Mouse (Mus musculus) midbrain, embryonic 10.5 days (tissue): ENCODE data around the gene Cpa4. TPM values are rescaled to one million over a fixed set of nuclear protein-coding genes. Genes with fewer than 3 reads are reported as not detected.

ENCODE experiments used
- DNase-seq: peaks from one replicate; pipeline ENCODE4 v3.0.0-alpha.2; 2017; ENCODE audit warnings: low spot score
- H3K27ac ChIP-seq: fragments of 300-500 bp; sonication (generic); replicated peaks from 2 replicates; pipeline ENCODE4 v1.5.1; 2016; ENCODE audit warnings: mild to moderate bottlenecking
- H3K27me3 ChIP-seq: fragments of 300-500 bp; sonication (generic); 2 replicates; pipeline ENCODE4 v1.6.1; 2016; ENCODE audit warnings: low read depth, mild to moderate bottlenecking; ENCODE audit not compliant: poor library complexity, severe bottlenecking
- H3K36me3 ChIP-seq: fragments of 300-500 bp; sonication (generic); 2 replicates; pipeline ENCODE4 v1.6.1; 2016; ENCODE audit warnings: mild to moderate bottlenecking, moderate library complexity
- H3K4me1 ChIP-seq: fragments of 300-500 bp; sonication (generic); 2 replicates; pipeline ENCODE4 v1.6.1; 2016
- H3K4me3 ChIP-seq: fragments of 300-500 bp; sonication (generic); 2 replicates; pipeline ENCODE4 v1.5.1; 2016; ENCODE audit warnings: mild to moderate bottlenecking, moderate library complexity
- H3K9me3 ChIP-seq: fragments of 300-500 bp; sonication (generic); replicated peaks from 2 replicates; pipeline ENCODE4 v1.6.1; 2016; ENCODE audit warnings: mild to moderate bottlenecking
- WGBS: fragments of 180-500 bp; shearing (Covaris S2); methylation state at CpG from one replicate; pipeline ENCODE4 v1.1.7; 2016; 5-methylcytosine and 5-hydroxymethylcytosine counted together
- polyA plus RNA-seq: library from polyadenylated mRNA; unstranded; fragments of >200 nt; fragmentation: Nextera tagmentation; extraction: Ambion mirVana; gene quantifications from 2 replicates; pipeline ENCODE4 v1.2.1, GENCODE M21; 2016

Cpa4 gene
- polyA plus RNA-seq, 1 experiment from 2014 or later = 1.3 TPM

DNA sequence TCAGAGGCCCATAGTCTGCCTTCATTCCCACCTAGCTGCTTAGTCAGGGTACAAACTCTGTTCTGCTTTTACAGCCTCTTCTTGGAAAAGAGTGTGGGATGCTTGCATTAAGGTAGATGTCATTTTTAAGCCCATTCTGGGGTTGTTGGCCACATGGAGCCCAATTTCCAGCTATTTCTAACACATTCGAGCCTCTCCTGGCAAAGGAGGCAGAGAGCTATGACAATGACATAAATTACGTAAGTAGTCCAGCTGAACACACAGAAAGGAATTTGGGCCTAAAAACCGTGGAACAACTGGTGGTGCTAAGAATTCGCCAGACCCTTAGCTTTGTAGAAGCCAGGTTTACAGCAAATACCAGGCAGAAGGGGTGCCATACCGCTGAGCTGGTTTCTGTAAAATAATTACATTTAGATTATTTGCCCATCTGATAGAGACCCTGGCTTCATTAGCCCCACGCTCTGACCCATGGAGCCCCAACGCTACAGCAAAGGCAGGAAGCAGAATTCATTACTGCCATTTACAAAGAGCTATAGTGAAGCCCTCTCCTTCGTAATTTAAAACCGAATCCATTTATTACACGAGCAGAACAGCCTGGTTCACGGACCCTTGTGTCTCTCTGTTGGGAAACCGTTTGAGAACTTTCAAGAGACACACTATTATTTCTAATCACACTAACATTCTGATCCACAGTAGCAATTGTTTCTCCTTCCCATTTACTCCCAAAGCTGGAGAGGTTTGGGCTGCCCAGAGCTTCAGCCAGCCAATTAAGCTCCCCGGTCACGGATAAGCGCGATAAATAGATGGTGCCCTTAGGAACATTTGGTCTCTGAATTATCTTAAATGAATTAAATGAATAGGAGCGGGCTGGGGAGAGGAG lies 12.0 kb downstream of the Cpa4 start:
- Histone ChIP-seq H3K27ac (peak overlapping the region; percentile 82), H3K27me3 (no peaks in the 10 kb centered on the region), H3K4me1 (peaks cover 25% of the 10 kb centered on the region), H3K4me3 (no peak overlapping the region), H3K36me3 (no peaks in the 10 kb centered on the region), H3K9me3 (no peaks in the 10 kb centered on the region)
- no peak for DNase-seq
- 79% methylated on average over 17 of the region's 17 CpGs for WGBS

DNA sequence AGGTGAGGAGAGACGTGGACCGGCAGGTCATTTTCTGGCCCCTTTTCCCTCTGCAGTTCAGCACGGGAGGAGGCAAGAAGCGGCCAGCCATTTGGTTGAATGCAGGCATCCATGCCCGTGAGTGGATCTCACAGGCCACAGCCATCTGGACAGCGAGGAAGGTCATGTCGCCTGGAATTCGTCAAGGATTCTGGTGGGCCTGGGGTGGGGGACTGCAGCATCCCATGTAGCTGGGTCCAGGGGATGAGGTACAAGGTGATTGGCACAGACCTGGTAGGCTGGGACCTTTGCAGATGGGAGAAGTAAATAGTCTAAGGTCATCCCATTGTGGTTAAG lies 12.6 kb downstream of the Cpa4 start:
- WGBS = 83% methylated on average over 8 of the region's 8 CpGs
- no peak for DNase-seq
- Histone ChIP-seq H3K4me3 (no peak overlapping the region), H3K36me3 (no peaks in the 10 kb centered on the region), H3K27me3 (no peaks in the 10 kb centered on the region), H3K27ac (peak overlapping the region; percentile 82), H3K4me1 (peaks cover 25% of the 10 kb centered on the region), H3K9me3 (no peaks in the 10 kb centered on the region)

DNA sequence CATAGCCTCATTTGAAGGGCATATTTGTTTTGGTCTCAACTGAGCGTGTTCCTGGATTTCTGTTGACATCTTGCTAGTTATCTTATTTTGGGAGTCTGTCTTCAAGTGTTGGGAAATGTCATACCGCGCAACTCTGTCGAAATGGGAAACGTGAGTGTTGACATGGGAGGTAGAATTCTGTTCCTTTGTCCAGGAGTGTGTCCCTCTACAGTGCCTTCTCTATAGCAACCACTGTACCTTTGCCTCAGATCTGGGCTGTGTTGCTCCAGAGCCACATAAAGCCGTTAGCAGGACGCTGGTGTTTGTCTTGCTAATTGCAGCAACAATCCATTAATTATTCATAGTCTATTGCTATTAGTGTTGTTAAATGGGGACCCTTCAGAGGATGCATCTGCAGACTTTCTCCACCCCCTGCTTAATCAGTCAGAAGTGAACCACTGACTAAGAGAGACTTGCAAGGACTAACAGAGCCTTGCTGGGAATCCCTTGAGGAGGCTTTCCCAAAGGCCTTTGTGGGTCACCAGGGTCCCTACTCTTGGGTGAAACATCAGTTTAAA lies 18.8 kb downstream of the Cpa4 start:
- Histone ChIP-seq H3K36me3 (no peaks in the 10 kb centered on the region), H3K9me3 (no peaks in the 10 kb centered on the region), H3K4me1 (peaks cover 22% of the 10 kb centered on the region), H3K4me3 (no peak overlapping the region), H3K27me3 (no peaks in the 10 kb centered on the region), H3K27ac (no peak overlapping the region; the same call in 1 of the 2 replicates)
- DNase-seq = no peak
- WGBS = 87% methylated on average over 7 of the region's 7 CpGs

DNA sequence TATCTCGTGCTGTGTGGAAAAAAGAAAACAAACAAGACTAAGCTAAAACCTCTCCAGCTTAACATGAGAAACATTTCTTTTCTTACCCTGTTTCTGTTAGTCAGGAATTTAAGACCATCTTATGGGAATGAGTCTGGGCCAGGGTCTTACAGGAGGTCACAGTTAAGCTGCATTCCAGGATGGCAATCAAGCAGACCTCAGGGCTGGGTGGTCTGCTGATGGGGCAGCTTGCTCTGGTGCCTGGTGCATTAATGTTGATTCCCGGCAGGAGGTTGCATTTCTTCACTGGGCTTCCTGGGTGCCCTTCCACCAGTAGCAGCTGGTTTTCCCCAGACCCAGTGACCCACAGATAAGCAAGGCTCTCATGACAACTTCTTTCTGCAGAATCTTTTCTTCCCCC lies 21.6 kb downstream of the Cpa4 start:
- Histone ChIP-seq H3K4me3 (no peak overlapping the region), H3K27ac (peak overlapping the region; percentile 70), H3K9me3 (no peaks in the 10 kb centered on the region), H3K27me3 (no peaks in the 10 kb centered on the region), H3K4me1 (peaks cover 36% of the 10 kb centered on the region), H3K36me3 (no peaks in the 10 kb centered on the region)
- DNase-seq = no peak
- WGBS = 46% methylated on average over 2 of the region's 2 CpGs

DNA sequence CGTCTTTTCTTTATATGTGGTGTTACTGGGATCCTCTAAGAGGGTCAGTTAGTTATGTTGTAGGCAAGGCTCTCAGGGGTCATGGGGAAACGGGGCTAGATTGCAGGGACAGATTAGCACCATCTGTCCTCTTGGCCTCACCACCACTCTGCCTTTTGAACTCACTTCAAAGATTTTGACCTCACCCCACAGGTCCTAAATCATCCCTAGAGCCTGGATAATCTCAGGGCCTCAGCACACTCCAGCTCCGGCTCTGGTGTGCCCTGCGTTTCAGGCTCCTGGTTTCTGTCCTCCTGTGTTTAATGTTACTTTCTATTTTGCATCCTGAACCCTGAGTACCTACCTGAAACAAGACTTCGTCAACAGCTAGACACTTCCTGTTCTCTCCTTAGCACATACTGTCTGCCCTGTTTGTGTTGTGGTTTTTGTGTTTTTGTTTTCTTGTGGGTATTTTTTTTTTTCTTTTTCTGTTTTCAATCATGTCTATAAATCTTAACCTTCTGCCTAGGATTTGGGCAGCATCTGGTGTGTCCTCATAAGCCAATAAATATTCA lies 23.8 kb downstream of the Cpa4 start:
- H3K4me3 ChIP-seq = no peak overlapping the region
- no peaks in the 10 kb centered on the region for H3K27me3 ChIP-seq
- no peaks in the 10 kb centered on the region for H3K9me3 ChIP-seq
- peaks cover 36% of the 10 kb centered on the region for H3K4me1 ChIP-seq
- WGBS = 70% methylated on average over 5 of the region's 5 CpGs
- no peak for DNase-seq
- H3K36me3 ChIP-seq = no peaks in the 10 kb centered on the region
- H3K27ac ChIP-seq = peak overlapping the region; percentile 63

DNA sequence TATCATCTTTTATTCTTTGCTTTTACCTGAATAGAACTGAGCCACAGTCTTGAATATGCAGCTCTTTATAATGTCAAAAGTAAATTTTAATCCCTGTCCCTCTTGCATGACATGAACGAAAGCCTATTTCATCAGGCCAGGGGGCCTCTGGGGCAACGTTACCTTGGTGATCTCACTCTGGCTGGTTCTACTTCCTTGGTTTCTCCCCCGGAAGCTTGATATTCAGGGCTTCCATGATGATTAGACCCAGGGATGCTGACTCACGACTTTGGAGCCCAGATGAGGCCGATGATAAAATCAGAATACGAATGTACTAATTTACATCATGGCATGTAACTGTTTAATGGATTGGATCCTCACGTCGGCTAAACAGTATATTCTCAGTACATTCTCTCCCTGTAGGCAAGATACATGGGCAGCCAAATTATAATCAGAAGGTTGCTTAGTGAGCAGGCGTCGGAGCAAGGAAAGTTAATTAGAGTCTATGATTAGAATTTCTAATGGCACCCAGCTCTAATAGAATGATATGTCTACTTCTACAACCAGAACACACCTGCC lies 24.3 kb downstream of the Cpa4 start:
- Histone ChIP-seq H3K27me3 (no peaks in the 10 kb centered on the region), H3K36me3 (no peaks in the 10 kb centered on the region), H3K4me3 (no peak overlapping the region), H3K27ac (no peak overlapping the region; the same call in 1 of the 2 replicates), H3K9me3 (no peaks in the 10 kb centered on the region), H3K4me1 (peaks cover 38% of the 10 kb centered on the region)
- WGBS = 86% methylated on average over 10 of the region's 10 CpGs
- DNase-seq = no peak

DNA sequence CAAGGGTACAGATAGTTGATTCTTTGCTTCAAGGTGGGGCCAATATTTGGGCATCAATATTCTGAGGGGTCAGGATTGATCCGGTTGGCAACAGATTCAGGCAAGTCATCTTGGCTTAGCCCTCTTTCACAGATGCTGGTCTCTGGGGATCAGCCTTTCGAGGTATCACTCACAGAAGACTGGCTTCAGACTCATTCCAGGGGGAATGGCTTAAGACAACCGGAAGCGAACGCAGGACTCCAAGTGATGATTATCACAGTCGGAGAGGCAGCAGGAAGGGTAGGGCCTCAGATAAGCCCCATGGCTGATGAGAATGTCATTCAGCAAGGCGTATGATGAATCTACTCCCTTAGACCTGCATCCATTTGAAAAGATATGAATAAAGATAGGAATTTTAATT lies 26.2 kb downstream of the Cpa4 start:
- WGBS = 84% methylated on average over 7 of the region's 7 CpGs
- no peaks in the 10 kb centered on the region for H3K9me3 ChIP-seq
- no peak overlapping the region for H3K4me3 ChIP-seq
- H3K27me3 ChIP-seq = no peaks in the 10 kb centered on the region
- no peak overlapping the region; the same call in 1 of the 2 replicates for H3K27ac ChIP-seq
- peaks cover 38% of the 10 kb centered on the region for H3K4me1 ChIP-seq
- no peaks in the 10 kb centered on the region for H3K36me3 ChIP-seq
- DNase-seq = no peak

DNA sequence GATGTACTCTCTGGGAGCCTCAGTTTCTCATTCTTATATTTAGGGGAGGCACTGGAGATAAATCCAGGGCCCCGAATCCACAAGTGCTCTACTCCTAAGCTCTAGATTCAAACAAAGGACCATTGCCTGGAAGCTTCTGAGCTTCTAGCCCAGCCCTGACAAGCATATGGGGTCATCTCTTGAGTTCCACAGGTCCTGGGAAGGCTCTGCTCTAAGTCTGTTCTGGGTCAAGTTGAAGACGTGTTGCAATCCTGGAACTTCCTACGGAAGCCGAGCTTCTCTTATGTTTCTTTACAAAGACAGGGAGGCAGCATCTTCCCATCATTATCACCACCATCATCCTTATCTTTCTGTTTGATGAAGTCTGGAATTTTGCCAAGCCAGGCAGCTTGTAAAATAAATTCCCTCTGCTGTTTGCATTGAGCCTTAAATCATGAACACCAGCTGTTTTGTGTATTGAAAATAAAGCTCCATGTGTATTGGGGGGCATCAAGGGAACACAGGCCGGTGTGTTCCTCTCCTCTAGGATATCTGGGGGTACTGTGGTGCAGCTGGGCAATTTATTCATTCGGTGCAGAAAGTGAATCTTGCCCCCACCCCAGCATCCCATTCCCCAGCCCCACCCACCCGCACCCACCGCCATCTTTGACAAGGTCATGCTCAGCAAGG lies 28.2 kb downstream of the Cpa4 start:
- Histone ChIP-seq H3K27me3 (no peaks in the 10 kb centered on the region), H3K4me3 (no peak overlapping the region), H3K9me3 (no peaks in the 10 kb centered on the region), H3K27ac (peak overlapping the region; percentile 43), H3K36me3 (no peaks in the 10 kb centered on the region), H3K4me1 (peaks cover 40% of the 10 kb centered on the region)
- no peak for DNase-seq
- 94% methylated on average over 8 of the region's 8 CpGs for WGBS

DNA sequence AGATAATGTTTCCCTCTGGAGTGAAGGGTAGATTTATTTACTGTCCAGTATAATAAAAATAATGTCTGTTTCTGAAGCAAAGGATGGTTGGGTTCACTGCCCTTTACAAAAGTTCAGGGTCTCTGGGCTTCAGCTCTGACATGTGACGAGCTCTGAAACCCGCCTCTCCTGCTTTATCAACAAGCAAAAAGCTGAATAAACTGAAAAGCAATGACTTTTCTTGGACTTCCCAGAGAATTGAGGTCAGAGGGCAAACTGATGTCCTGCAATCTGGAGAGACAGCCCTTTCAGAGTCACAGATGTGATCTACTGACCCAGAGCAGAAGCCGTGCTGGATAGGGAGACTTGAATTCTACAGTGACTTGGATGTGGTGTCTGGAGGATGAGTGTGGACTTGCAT lies 31.9 kb downstream of the Cpa4 start:
- Histone ChIP-seq H3K27ac (peak overlapping the region; percentile 39; the same call in 1 of the 2 replicates), H3K9me3 (no peaks in the 10 kb centered on the region), H3K4me3 (no peak overlapping the region), H3K27me3 (no peaks in the 10 kb centered on the region), H3K36me3 (no peaks in the 10 kb centered on the region), H3K4me1 (peaks cover 21% of the 10 kb centered on the region)
- 42% methylated on average over 3 of the region's 3 CpGs for WGBS
- DNase-seq = no peak

DNA sequence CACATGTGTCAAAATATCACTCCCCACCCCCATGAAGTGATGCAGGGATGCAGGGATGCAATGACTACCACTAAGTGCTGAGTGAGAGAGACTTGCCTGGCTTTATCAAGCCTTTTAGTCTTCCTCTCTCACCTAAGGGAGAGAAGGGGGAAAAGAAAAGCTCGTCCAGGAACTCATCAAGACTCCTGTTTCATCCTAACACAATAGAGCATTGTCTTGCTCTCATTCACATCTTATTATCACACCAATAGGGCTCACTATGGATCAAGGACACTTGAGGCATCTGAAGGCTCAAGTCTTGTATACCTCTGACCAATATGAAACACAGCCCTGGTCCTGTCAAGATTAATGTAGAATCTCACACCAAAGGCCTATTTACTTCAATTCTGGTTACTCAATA lies 32.8 kb downstream of the Cpa4 start:
- Histone ChIP-seq H3K27ac (0 out of 2 replicates have a peak overlapping the region, but pooled peaks have one; percentile 3), H3K4me3 (no peak overlapping the region)
- 52% methylated on average over 1 of the region's 1 CpGs for WGBS

DNA sequence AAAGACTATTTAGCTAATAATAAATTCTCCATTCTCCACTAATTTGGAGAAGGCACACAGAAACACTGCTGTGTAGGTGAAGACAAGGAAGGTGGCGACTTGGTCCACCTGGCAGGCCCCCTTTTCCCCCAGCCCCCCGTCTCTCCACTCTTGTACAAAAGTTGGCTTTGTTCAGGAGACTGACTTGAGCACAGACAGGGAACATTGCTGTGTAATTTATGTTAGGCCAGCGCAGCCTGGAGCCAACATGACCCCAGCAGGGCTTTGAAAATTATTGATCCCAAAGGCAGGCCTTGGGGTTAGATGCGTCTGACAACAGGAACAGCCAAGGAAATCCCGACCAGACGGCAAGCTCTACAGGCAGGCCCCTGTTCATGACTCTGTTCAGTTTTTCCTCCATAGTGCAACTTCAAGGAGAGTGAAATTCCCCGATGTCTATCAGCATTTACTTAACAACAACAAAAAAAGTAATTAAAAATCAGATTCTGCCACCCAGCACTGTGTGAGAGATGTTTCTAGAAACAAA lies 36.2 kb downstream of the Cpa4 start:
- Histone ChIP-seq H3K9me3 (no peaks in the 10 kb centered on the region), H3K4me3 (no peak overlapping the region), H3K27me3 (no peaks in the 10 kb centered on the region), H3K36me3 (no peaks in the 10 kb centered on the region), H3K27ac (no peak overlapping the region), H3K4me1 (peaks cover 17% of the 10 kb centered on the region)
- DNase-seq = no peak
- 83% methylated on average over 7 of the region's 7 CpGs for WGBS

More for the DNA sequence above, 32.8 kb downstream of the Cpa4 start:
- Histone ChIP-seq H3K4me1 (peaks cover 21% of the 10 kb centered on the region), H3K9me3 (no peaks in the 10 kb centered on the region), H3K27me3 (no peaks in the 10 kb centered on the region), H3K36me3 (no peaks in the 10 kb centered on the region)
- no peak for DNase-seq

DNA sequence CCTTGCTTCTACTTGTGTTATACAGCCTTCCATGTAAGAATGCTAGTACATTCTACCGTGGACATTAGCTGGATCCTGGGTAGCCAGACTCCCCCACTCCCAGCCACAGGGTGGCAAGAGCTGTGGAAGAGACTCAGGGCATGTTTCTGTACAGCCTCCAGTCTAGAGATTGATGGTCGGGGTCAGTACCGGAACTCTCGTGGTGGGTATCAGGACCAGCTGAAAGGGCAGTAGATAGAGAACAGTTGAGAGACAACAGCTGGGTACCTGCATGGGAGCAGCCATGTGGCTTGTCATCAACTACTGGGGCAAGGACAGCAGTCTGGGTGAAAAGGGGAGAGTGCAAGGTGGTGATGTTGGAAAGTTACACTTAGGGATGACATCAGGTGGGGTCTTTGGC lies 36.9 kb downstream of the Cpa4 start:
- Histone ChIP-seq H3K27ac (peak overlapping the region; percentile 3), H3K36me3 (no peaks in the 10 kb centered on the region), H3K4me1 (peaks cover 16% of the 10 kb centered on the region), H3K4me3 (no peak overlapping the region), H3K9me3 (no peaks in the 10 kb centered on the region), H3K27me3 (no peaks in the 10 kb centered on the region)
- no peak for DNase-seq
- 96% methylated on average over 4 of the region's 4 CpGs for WGBS
